Mouse (Mus musculus) central nervous system, embryonic 14 days (tissue): ENCODE data around the gene Mfsd14a. TPM values are rescaled to one million over a fixed set of nuclear protein-coding genes. Genes with fewer than 3 reads are reported as not detected.

Experiments used
- polyA plus RNA-seq: library from polyadenylated mRNA; depleted of rRNA; stranded (reverse); fragments of >200 nt; gene quantifications from 2 replicates; pipeline ENCODE4 v1.2.3, GENCODE M21; 2012; rRNA removed

Mfsd14a gene
- 37.3 and 39.6 TPM in 2 replicates for polyA plus RNA-seq

GRCm38 (mm10) chr3:116662463-116662863 lies at the start of gene Mfsd14a:
TSS of gene Mfsd14a (minus strand) at chr3:116662677.

DNA sequence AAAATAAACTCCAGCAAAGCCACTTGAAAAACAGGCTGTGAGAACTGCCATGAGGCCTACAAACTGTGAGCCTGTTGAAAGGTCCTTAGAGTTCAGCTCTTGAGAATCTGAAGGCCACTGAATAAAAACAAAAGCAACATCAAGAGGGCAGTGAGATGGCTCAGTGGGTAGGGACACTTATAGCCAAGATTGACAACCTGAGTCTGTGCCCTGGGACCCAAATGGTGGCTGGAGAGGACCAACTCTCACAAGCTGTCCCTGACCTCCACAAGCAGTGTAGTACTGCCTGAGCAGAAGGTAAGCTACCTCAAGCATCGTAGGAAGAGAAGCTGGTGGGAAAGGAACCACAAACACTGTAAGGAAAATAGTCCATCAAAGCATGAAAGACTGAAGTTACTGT lies 18.7 kb upstream of the Mfsd14a start, which contains the start of gene Gm43191:
Gene Gm43191 (minus strand): TSS at position 101 of the 400 bp plus-strand sequence.

DNA sequence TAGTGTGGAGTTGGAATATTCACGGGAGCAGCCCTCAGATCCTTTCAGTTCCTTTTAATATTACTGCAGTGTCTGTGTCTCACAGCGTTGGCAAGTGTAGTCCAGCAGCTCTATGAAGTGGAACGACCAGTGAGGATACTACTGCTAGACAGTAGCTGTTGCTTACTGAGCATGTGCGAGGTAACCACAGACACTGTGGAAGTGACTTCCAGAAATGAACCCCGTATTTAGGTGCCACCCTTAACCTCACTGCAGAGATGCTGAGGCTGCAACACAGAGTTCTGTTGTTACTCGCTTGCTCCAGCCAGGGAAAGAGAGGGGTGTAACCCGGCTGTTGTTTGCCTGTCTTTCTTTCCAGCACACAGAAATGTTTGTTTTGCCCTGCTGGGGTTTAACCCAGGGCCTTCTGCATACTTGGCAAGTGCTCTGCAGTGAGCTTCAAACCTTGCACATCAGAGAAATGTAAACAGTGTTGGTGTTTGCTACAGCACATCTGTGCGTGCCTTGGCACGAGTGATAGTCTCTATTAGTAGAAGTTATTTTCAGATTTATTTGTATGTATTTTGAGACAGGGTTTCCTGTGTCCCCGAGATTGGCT lies 48.1 kb downstream of the Mfsd14a start, which contains the start of gene Trmt13:
Gene Trmt13 (minus strand): TSS at position 293 of the 598 bp plus-strand sequence.

GRCm38 (mm10) chr3:116594728-116595602 lies 67.5 kb downstream of the Mfsd14a start, which contains the start of gene Sass6:
TSS of gene Sass6 (plus strand) at chr3:116594982.

Other genes starting within 250 kb of the Mfsd14a start
- 7.4 and 9.6 TPM in 2 replicates for gene Cdc14a, start 238.6 kb downstream of the Mfsd14a start, polyA plus RNA-seq
- 100 and 109 TPM in 2 replicates for gene Rtca, start 154.5 kb downstream of the Mfsd14a start, polyA plus RNA-seq
- 15.7 and 16.7 TPM in 2 replicates for gene Dbt, start 149.6 kb downstream of the Mfsd14a start, polyA plus RNA-seq
- gene Lrrc39, start 99.7 kb downstream of the Mfsd14a start, polyA plus RNA-seq = 0.09 and 0.26 TPM in 2 replicates
- 12.2 and 14.1 TPM in 2 replicates for gene Sass6, start 67.7 kb downstream of the Mfsd14a start, polyA plus RNA-seq
- 32.1 and 35.5 TPM in 2 replicates for gene Trmt13, start 48.1 kb downstream of the Mfsd14a start, polyA plus RNA-seq
- gene Gm43191, start 18.6 kb upstream of the Mfsd14a start, polyA plus RNA-seq = not detected in 2 replicates
- 10.7 and 12.1 TPM in 2 replicates for gene Slc35a3, start 50.2 kb upstream of the Mfsd14a start, polyA plus RNA-seq
- 13.8 and 15.0 TPM in 2 replicates for gene Agl, start 145.5 kb upstream of the Mfsd14a start, polyA plus RNA-seq
- 3.1 and 3.4 TPM in 2 replicates for gene Frrs1, start 196.8 kb upstream of the Mfsd14a start, polyA plus RNA-seq